Mouse (Mus musculus): ENCODE measurements around the gene Spag9.
"Not testable (repeated sequence)": the region's sequence is repeated elsewhere in the genome, so short reads cannot be mapped to it uniquely, and the experiment has no call there.

Spag9 gene

DNA sequence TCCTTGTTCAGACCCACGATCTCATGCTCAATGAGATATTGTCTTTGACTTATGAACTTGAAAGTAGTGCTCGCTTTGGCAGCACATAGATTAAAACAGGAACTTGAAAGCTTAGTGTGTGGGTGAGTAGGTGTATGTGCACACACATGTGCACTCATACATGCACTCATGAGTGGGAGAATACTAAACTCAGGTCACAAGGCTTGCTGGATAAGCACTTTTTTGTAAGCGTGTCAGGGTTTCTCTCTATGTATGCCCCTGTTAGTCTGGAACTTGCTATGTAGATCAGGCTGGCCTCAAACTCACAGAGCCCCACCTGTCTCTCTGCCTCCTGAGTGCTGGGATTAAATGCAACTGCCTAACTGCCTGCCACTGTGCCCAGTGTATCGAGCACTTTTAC, 8.9 kb upstream of the Spag9 start:
- DNase-seq: no peak

DNA sequence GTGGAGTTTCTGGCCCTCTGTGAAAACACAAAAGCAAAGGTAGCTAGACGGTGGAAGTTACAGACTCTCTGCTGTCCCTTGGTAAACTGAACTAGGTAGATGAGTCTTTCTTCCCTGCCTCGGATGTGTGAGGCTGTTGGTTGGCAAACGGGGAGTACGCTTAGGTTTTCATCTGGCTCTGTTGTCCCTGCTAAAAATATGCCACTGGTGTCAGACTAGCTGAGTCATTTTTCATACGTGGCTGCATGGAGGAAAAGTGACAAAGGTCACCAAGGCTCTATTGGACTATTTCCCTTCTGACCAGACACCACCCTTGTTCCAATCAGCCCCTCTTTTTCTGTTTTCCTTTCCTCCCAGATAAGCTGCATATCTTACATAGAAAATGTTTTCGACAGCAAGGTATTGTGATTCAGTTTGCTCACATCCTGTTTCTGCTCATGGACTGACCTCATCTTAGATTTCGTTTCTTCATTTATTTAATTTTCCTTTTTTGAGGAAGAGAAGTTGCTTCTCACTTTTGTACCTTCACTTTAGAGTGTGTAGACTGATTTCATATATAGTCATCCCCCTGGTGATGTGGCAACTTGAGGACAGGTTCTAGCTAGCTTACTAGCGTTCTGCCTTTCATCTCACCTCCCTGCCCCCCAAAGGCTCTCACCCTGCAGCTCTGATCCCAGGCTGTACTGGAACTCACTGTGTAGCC, 8.1 kb upstream of the Spag9 start:
- no peak for DNase-seq

DNA sequence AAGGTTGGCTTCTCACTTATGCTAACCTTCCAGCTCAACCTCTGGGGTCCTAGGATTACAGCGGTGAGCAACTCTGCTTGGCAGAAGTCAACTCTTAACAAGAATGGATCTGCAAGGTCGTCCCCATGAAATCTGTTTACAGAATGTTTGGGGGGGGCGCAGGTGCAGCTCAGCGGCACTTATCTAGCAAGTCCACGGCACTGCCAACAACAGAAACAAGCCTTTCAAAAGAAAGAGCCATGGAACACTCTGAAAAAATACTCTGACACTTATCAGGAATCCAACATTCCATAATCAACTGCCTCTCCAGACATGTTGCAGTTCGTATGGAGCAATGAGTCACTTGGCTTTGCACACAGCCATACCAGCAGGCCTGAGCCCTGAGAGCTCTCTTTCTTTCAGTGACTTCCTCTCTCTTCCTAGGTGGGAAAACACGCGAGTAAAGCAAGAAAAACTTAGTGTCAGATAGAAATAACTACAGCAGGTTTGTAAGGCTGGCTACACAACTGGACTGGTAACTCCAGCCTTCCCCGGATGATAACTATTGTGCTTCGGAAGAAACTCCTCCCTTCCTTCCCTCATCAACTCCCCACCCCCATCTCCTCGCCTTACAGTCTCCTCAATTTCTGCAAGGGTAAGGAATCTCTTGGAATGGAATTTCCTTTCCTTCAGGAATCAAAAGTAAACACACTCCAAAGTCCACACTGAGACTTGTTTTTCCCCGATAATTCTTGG, 7.4 kb upstream of the Spag9 start:
- no peak for DNase-seq

DNA sequence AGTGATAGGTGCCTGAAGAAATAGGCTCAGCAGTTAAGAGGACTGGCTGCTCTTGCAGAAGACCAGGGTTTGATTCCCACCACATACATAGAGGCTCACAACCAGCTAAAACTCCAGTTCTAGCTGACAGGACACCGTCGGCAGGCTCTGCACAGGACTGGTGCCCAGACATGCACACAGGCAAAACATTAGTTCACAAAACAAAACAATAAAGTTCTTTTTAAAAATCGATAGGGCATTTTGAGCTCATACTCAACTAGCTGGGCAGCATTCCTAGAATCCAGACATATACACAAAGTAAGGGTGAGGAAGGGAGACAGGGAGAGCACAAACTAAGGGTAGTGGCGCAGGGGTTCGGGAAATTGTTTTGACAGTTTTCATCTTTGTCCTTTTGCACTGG, 1.4 kb upstream of the Spag9 start:
- DNase-seq: no peak

DNA sequence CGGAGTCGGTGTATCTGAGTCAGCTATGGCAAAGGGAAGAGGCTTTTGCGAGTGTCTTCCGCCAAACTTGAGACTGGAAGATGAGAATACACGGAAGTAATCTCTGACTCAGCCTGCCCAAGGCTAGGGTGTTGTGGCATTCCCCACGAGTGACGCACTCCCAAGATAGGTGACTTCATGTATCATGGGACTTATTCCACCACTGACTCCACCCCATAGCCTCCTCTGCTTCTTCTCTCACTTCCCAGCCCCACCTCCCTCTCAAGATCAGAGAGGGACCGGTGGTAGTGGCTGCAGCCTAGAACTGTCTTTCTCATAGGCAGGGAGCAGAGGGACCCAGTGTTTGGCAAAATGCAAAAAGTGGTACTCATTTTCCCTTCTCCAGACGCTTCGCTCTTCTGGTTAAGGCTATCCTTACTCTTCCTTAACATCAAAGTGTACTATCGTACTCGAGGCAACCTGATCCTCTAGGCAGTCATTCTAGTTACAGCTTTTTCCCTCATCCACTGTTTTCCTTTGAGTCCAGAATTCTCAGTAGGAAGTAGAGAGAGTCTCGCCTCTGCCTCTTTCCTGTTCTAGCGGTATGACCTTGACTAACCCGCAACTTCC, 676 bp upstream of the Spag9 start:
- peak; percentile 57 to 77 for DNase-seq

DNA sequence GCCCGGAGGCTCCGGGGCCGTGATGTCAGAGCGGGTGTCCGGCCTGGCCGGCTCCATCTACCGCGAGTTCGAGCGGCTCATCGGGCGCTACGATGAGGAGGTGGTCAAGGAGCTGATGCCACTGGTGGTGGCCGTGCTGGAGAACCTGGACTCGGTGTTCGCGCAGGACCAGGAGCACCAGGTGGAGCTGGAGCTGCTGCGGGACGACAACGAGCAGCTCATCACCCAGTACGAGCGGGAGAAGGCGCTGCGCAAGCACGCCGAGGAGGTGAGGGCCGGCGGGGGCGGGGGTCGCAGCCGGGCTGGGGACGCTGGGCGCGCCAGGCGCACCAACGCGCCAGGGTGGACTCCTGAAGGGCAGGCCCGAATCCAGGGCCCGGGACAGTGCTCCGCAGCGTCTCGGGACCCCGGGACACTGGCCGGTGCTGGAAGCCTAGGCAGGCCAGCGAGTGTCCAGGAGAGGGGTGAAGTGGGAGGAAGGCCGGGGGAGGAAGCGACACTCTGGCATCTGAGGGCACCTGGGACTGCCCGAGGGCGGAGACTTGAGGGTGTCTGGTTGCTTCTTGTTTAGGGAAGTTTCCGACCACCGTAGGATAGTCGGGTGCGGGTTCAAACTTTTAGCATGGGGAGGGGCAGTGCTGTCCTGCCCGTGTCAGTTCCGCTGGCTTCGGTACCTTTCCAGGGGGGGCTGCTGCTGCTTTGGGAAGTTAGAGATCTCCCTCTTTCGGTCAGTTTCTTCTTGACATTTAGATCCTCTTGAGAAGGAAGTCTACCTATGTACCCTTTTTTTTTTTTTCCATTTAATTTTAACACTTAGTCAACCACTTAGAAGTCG, 632 bp downstream of the Spag9 start:
- peak; percentile 53 to 59 for DNase-seq

DNA sequence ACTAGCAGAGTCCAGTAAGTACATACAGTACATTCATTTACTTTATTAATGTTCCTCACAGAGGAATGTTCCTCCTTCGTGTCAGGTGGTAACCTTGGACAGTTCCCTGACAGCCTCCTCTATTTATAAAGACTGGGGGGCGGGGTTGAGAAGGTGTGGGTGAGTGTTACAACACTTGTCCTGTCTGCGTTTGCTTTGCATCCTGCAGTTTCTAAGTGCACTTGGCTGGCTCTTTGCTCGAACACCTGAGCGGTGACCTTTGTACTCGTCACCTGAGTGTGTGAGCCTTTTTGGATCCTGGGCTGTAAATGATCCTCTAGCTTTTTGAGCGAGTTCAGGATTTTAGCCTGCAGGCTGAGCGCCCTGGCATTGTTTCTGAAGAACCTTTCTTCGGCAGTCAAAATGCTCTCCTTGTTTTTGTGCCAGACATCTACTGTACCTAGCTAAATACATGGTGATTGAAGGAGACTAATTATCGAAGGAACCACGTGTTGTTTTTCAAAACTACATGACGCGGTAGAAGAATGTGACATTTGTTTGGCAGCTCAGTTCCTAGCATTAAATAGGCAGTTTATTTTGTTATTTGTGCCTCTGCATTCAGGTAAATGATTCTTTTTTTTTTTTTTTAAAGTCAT, 1.4 kb downstream of the Spag9 start:
- DNase-seq: peak in 1 of 2 experiments; percentile 17

DNA sequence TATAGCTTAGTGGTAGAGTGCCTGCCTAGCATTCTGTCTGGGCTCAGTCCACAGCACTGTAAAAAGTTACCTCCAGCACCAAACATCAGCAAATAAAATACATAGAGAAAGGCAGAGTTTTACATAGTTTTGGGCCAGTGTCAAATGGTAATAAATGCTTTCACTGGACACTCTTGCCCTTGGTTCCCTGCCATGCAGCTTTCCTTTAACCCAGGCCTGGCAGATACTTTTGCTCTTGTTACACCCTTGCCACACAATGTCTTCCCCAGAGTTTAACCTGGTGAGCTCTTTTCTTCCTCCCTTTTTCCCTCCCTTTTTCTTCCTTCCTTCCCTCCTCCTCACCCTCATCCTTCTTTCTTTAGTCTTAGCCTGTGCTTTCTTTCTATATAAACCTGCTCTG, 3.4 kb downstream of the Spag9 start:
- no peak for DNase-seq

DNA sequence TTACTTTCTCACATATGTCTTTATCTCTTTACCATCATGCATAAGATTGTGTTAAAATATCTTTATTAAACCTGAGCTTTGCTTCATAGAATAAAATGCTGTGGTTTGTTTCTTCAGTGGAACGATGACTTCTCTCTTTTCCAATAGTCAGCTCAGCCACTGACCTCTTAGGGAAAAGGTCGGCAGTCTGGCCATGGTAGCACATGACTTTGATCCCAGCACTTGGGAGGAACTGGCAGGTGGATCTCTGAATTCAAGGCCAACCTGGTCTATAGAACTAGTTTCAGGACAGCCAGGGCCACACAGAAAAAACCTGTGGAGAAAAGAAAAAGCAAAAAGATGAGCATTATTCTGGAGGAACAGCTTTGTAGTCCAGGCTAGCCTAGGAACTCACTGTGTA, 7.5 kb downstream of the Spag9 start:
- DNase-seq: no peak

DNA sequence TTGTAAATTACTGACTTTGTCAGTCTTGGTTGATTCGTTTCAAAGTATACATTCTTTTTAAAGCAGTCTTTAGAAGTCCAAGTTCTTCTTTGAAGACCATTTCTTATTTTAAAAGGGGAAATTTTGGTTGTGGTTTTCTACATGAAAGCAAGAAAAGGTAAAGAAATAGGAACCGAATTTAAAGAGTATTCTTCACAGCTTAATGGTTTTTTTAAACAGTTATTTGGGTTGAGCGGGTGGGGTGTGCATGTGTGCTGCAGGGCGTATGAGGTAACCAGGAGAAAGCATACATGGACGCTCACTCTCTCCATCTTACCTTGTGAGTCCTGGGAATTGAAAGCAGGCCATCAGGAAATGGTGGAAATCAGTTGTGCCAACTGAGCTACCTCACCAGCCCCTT, 23.2 kb downstream of the Spag9 start:
- no peak for DNase-seq

DNA sequence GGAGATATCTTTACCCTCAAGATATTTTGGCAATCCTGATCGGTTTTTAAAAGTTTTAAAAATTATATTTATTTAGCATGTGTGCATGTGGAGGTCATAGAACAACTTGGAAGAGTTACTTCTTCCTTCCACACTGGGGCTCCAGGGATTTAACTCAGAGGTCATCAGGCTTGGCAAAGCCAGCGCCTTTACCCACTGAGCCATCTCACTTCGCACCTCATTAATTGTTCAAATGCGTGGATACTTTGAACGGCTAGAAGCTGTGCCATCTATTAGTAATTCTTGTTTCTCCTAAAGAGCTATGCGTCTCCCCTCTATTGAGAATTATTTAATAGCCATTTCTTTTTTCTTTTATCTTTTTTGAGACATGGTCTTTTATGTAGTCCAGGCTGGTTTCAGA, 24.5 kb downstream of the Spag9 start:
- no peak for DNase-seq

DNA sequence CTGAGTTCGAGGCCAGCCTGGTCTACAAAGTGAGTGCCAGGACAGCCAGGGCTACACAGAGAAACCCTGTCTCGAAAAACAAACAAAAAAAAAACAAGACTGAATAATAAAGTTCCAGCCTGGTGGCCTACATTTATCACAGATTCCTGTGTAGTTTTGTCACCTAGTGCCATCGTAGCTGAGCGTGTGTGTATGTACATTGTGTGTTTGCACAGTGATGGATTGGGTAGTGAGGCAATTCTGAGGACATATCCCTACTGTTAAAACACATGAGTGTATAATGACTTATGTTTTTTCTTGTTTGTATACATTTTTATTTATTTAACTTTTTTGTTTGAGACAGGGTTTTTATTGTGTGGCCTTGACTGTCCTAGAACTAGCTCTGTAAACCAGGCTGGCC, 30.4 kb downstream of the Spag9 start:
- no peak for DNase-seq

DNA sequence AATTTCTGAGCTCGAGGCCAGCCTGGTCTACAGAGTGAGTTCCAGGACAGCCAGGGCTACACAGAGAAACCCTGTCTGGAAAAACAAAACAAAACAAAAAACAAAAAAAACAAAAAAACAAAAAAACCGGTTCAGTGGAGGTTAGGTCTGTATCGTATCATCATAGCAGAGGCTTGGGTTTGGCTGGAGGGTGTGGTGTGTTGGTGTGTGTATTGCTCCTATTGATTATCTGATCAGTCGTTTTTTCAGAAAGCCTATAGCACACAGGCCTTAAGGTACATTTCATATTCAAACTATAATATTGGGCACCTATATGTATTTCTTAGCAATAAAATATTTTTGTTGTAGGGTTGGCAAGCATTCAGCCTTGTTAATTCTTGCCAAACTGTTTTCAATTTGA, 36.2 kb downstream of the Spag9 start:
- DNase-seq: no peak

DNA sequence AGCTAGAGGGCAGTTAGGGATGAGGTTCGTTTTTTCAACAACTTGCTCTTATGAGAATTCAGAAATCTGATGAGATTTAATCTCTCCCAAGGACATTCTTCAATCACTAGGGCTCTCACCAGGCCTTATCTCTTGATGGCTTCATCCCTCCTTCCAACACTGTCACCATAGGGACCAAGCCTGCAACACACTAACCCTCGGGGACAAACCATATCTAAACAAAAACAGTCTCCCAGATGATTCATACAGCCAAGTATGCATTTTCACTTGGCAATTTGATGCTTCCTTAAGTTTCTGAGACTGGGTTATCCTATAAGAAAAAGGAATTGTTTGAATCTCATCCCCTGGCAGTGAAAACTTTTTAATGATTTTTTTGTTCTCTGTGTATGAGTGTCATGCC, 37.1 kb downstream of the Spag9 start:
- DNase-seq: no peak

DNA sequence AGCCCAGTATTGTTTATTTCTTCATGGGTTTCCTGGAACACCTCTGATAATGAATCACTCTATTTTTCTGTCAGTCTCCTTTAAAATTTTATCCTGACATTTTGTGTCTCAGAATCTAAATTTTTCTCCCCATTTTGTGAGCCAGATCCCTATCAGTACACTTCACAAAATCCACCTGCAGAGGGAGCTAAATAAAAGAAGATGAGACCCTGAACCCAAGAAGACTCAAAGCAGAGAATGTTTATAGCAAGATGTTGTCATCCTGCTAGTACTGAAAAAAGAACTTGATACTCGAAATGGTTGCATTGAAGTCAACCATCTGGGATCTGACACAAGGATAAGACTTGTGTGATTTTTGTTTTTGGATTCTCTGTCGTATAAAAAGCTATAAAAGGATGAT, 40.1 kb downstream of the Spag9 start:
- DNase-seq: no peak

DNA sequence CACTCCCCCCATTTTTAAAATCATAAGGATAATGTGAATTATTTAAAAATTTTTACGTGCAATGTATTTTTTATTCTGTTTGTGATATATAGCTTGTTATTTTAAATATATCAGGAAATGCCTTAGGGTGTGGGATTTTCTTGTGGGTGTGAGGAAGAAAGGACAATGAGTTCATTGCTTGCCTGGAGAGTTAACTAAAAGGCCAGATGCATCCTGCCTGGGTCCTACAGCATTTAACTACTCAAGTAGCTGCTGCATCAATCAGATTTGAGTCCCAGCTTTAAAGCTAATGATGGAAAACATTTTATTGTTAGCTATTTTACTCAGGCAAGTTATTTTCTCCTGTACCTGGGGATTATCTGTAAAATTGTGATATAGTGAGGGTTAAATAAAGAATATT, 45.6 kb downstream of the Spag9 start:
- DNase-seq: no peak

DNA sequence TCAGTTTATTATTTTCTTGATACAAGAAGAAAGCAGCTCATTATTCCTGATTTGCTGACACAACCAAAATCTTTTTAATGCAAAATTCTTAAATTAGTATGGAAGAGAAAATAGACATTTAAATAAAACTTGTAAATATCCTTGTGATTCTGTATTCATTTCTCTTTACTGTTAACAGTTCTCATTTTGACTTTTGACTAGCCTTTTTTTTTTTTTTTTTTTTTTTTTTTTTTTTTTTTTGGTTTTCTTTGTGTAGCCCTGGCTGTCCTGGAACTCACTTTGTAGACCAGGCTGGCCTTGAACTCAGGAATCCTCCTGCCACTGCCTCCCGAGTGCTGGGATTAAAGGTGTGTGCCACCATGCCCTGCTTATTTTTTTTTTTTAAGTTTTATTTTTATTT, 46.4 kb downstream of the Spag9 start:
- DNase-seq: not testable (repeated sequence)

DNA sequence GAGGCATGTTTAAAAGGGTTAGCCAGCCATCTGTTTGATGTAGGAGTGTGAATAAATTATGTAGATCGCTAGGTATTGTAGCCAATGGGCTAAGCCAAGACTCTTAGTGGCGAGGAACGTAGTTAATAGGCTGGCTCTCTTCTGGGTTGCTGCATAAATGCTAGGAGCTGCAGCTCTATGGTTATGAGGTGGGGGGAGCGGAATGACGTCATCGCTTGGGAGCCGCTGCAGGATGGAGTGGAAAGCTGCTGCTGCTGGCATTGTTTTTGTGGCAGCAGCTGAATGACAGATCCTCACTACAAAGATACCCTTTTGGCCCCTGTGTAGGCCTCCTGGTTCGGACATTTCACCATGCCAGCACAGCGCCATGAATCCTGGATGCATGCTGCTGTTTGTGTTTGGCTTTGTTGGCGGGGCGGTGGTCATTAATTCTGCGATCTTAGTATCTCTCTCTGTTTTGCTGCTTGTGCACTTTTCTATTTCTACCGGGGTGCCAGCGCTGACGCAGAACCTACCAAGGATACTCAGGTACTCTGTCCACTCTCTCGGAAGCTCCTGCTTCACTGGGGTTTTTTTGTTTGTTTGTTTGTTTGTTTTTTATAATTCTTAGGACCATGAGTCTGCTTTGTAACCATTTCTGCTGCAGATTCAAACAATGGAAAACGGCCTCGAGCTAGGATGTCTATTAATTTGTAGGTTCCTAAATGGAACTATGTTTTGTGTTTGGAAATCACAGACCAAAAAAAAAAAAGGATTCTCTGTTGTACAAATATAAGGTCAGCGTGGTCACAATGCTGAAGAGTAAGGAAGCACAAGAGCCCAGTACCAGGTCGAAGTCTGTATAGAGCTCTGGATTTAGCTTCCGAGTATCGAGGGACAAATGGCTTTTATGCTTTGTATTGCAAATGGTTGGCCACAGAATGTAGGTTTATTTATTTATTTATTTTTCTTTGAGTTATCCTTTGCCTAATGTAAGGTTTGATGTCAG, 48.4 kb downstream of the Spag9 start:
- no peak for DNase-seq

DNA sequence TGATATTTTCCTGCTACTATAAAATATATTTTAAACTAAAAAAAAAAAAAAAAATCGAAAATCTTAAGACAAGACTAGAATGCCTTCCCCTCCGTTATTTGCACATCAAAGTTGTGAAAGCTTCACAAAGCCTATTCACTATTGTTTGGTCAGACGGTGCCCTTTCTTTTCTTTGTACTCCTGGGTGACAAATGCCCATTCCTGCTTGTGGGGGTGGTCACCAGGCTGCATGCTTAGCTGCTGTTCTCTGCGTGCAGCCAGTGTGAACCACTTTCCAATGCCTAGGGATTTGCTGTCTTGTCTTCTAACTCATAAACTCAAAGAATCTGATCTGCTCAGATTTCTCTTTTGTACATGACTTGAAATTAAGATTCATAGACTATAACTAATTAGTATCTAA, 49.1 kb downstream of the Spag9 start:
- DNase-seq: no peak

DNA sequence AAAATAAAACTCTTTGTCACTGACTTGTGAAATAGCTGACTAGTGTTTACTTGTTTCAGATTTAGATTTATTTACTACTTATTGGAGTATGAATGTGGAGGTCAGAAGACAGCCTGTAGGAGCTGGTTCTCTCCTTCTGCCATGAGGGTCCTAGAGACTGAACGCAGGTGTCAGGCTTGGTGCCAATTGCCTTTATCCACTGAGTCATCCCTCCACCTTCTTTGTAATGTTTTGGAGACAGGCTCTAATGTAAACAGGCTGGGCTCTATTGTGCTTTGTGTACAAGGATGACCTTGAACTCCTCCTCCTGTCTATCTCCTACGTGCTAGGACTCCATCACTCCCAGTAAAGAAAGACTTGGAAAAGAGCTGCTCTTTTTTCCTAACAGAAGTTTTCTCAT, 51.4 kb downstream of the Spag9 start:
- no peak for DNase-seq

DNA sequence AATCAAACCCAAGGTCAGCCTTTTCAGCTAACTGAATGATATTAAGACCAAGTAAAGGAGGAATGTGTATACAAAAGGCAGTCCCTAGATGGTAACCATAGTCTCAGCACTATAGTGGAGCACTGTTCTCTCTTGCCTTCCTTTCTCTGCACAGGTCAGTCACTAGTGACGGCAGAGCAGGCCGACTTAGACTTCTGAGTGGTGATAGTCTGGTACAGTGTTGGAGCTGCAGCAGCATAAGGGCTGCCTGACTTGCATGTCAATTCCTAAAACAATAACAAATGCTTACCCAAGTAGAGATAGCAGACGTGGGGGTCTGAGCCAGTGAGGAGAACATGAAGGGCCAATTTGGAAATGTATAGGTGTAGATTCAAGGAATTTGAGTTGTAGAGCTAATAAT, 58.3 kb downstream of the Spag9 start:
- DNase-seq: no peak

DNA sequence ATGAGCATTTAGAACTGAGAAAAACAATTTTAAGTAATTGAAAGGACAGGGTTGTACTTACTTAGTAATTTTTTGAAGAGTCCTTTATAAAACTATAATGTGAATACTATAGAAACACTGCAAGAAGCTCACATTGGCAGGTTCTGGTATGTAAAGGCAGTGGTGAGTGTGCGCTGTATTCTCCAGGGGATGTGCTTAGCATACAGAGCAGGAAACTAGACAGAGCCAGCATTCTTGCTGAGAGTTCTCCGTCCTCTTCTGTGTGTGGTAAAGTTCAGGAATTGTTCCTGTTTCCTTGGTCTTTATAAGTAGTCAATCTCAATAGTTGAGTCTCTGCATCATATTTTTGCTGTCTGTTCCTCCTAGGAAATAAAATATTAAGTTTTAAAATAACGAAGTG, 59.0 kb downstream of the Spag9 start:
- no peak for DNase-seq
